Mouse (Mus musculus): ENCODE measurements at regions not wholly inside any gene's neighbourhood (a gene's known extent, or its start where the extent isn't known, plus 50 kb on each side); places are given as distances from the start of the nearest gene placed in this dataset.

- H3K9me3 ChIP-seq: no peaks in the 10 kb centered on the region
- peaks cover 8% of the 10 kb centered on the region; the same call in 1 of the 2 replicates for H3K27me3 ChIP-seq
- no peaks in the 10 kb centered on the region for H3K36me3 ChIP-seq
- no peak for ATAC-seq (ENCODE audit: low FRiP score, low read depth)
- peaks cover 23% of the 10 kb centered on the region for H3K4me1 ChIP-seq
- H3K9ac ChIP-seq: no peak overlapping the region
- no peak overlapping the region for H3K4me3 ChIP-seq
- H3K4me2 ChIP-seq (replicated peaks): no peak overlapping the region
- H3K27ac ChIP-seq: no peak overlapping the region; the same call in 1 of the 2 replicates
- 38% methylated on average over 8 of the region's 8 CpGs for WGBS
Observed at GRCm38 (mm10) chr9:47280598-47280997, 249.4 kb upstream of the Cadm1 start.

DNA sequence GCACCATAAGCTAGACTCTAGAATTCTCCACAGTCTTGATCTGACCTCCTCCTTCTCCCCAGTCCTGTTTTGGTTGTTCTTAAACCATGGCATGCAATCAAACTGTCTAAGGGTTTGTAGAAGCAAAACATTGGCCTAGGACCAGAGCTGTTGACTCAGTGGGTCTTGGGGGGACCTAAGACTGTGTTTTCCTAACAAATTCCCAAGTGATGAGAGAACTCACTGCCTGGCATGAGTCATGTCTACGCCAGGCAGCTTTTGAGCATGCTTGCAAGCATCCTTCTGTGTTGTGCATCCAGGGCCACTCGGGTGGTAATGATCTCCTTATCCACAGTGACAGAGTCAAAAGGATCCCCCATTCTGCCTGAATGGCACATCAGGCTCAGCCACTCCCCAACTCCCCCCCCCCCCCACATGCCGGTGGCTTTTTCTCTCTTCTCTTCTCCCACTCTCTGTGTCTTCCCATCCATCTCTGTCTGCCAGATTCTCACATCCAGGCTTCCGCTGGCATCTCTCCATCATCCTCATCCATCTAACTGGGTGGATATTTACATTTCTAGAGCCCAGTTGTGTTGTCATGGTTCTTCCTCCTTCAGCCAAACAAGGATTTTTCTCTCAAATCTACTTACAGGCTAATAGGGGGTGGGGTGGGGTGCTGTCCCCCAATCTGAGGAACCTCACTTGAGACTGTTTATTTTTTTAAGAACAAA is 246.1 kb upstream of the Cadm1 start:
- H3K4me1 ChIP-seq: peaks cover 31% of the 10 kb centered on the region
- H3K27me3 ChIP-seq: peaks cover 3% of the 10 kb centered on the region; the same call in 1 of the 2 replicates
- H3K36me3 ChIP-seq: no peaks in the 10 kb centered on the region
- 76% methylated on average over 4 of the region's 4 CpGs for WGBS
- no peak overlapping the region for H3K4me3 ChIP-seq
- no peak for ATAC-seq (ENCODE audit: low FRiP score, low read depth)
- no peak overlapping the region for H3K27ac ChIP-seq
- H3K4me2 ChIP-seq (replicated peaks): no peak overlapping the region
- no peaks in the 10 kb centered on the region for H3K9me3 ChIP-seq
- H3K9ac ChIP-seq: no peak overlapping the region

- H3K27ac ChIP-seq: no peak overlapping the region
- whole genome bisulfite sequencing: 50% methylated on average over 9 of the region's 9 CpGs
- H3K4me2 ChIP-seq (replicated peaks): 0 out of 2 replicates have a peak overlapping the region, but pooled peaks have one; percentile 1
- H3K9me3 ChIP-seq: no peaks in the 10 kb centered on the region
- peak; percentile 64 for ATAC-seq (ENCODE audit: low FRiP score, low read depth)
- H3K36me3 ChIP-seq: no peaks in the 10 kb centered on the region
- peaks cover 3% of the 10 kb centered on the region; the same call in 1 of the 2 replicates for H3K27me3 ChIP-seq
- H3K9ac ChIP-seq: no peak overlapping the region
- H3K4me3 ChIP-seq: no peak overlapping the region
- peaks cover 12% of the 10 kb centered on the region for H3K4me1 ChIP-seq
Observed at GRCm38 (mm10) chr9:47286930-47287722, 242.8 kb upstream of the Cadm1 start.

DNA sequence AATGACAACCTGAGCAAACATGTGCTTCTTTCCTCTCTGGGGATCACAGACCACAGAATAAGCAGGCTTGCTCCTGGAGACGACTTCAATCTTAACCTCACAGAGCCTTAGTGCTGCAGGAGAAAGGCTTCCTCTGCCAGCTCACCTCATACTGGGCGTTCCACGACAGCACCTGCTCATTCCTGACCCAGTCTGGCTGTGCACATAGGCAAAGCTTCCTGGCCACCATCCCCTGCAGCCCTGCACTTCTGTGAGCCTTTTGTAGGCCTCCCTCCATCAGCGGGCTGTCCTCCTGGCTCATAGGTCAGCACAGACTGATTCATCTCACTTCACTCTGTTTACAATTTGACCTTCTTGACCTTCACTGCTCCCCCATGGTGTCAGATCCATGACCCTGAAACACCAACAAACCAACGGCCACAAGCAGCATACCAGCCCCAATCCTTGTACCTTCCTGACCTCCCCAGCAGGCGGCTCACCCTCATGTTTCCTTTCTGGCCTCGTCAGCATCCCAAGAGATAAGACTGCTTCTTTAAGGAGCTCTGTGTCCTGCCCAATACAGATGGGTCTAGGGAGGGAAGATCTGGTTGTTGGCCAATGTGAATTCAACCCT is 241.3 kb upstream of the Cadm1 start:
- ATAC-seq (ENCODE audit: low FRiP score, low read depth): no peak

GRCm38 (mm10) chr9:47300633-47301032 is 229.3 kb upstream of the Cadm1 start:
- Histone ChIP-seq H3K9me3 (peaks cover 5% of the 10 kb centered on the region; the same call in 1 of the 2 replicates), H3K4me2 (replicated peaks) (no peak overlapping the region), H3K4me3 (no peak overlapping the region), H3K9ac (no peak overlapping the region), H3K36me3 (no peaks in the 10 kb centered on the region), H3K27me3 (no peaks in the 10 kb centered on the region), H3K4me1 (no peaks in the 10 kb centered on the region), H3K27ac (no peak overlapping the region)
- WGBS: 56% methylated on average over 1 of the region's 1 CpGs
- no peak for ATAC-seq (ENCODE audit: low FRiP score, low read depth)

More for the DNA sequence above, 241.3 kb upstream of the Cadm1 start:
- Histone ChIP-seq H3K27ac (no peak overlapping the region), H3K36me3 (no peaks in the 10 kb centered on the region), H3K27me3 (peaks cover 3% of the 10 kb centered on the region; the same call in 1 of the 2 replicates), H3K4me3 (no peak overlapping the region), H3K9me3 (no peaks in the 10 kb centered on the region), H3K4me2 (replicated peaks) (no peak overlapping the region), H3K9ac (no peak overlapping the region), H3K4me1 (peaks cover 12% of the 10 kb centered on the region)
- WGBS: 58% methylated on average over 7 of the region's 7 CpGs

DNA sequence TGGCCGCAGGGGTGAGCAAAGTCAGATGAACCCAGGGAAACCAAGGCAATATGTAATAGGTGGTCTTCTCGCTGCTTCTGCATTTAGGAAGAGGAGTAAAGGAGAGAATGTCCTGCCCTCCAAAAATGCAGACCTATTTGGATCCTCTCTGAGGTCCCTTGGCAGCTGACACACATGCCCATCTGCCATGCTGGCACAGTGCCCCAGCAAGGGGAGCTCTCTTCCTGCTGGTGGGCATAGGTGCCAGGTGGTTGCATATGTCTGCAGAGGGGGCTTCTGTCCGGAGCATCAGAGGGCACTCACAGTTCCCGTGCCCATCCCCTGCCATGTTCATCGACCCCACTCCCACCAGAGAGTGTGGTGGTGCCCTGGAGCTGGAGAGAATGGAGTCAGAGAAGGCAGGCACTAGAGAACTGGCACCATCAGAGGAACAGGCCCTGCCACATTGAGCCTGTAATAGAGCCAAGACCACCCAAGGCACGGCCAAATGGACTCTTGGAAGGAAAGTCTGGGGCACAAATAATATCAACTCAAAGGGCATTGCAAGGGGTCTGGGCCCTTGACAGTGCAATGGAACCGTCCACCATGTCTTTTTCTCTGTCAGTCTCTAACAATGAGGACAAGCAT is 222.7 kb upstream of the Cadm1 start:
- 0 out of 2 replicates have a peak, but pooled peaks cover 3% of the 10 kb centered on the region for H3K27me3 ChIP-seq
- 85% methylated on average over 7 of the region's 7 CpGs for WGBS
- H3K4me2 ChIP-seq (replicated peaks): no peak overlapping the region
- no peak overlapping the region for H3K4me3 ChIP-seq
- H3K4me1 ChIP-seq: peaks cover 8% of the 10 kb centered on the region; the same call in 1 of the 2 replicates
- no peak overlapping the region for H3K9ac ChIP-seq
- no peaks in the 10 kb centered on the region for H3K36me3 ChIP-seq
- H3K9me3 ChIP-seq: peaks cover 5% of the 10 kb centered on the region; the same call in 1 of the 2 replicates
- no peak overlapping the region for H3K27ac ChIP-seq
- ATAC-seq (ENCODE audit: low FRiP score, low read depth): no peak

DNA sequence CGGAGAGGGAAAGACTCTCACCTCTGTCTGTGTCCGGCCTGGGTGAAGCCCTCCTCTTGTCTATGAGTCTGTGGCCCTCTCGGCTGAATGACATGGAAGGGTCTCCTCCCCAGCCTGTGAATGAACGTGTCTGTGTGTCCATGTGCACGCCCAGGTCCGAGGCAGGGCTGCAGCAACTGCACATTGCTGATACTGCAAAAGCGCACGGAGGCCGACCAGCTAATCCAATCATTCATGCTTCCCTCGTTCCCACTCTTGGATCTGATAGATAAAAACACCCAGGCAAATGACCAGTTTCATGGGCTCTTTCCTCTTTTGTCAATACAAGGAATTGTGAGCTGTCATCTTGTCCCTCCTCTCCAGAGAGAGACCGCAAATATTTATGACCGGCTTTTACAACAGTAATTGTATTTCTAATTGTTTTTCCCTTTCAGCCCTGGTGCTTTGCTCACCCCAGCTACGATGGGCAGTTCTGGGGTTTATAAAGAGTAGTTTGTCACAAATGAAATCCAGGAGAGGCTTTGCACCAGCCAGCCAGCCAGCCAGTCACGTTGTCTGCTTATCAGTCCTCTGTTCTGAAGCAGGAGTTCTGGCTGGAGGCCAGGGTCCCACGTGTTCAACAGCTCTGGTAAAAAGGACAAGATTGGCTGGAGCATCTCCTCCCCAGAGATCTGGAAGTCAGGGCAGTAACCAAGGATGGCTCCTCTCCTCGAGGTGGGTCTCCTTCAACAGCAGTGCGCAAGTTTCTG is 222.0 kb upstream of the Cadm1 start:
- 51% methylated on average over 17 of the region's 17 CpGs for WGBS
- no peak overlapping the region for H3K4me3 ChIP-seq
- peaks cover 8% of the 10 kb centered on the region; the same call in 1 of the 2 replicates for H3K4me1 ChIP-seq
- H3K9ac ChIP-seq: no peak overlapping the region
- peaks cover 5% of the 10 kb centered on the region; the same call in 1 of the 2 replicates for H3K9me3 ChIP-seq
- no peaks in the 10 kb centered on the region for H3K36me3 ChIP-seq
- H3K27ac ChIP-seq: no peak overlapping the region
- H3K4me2 ChIP-seq (replicated peaks): no peak overlapping the region
- no peak for ATAC-seq (ENCODE audit: low FRiP score, low read depth)
- H3K27me3 ChIP-seq: 0 out of 2 replicates have a peak, but pooled peaks cover 3% of the 10 kb centered on the region

- no peak overlapping the region for H3K4me2 ChIP-seq (replicated peaks)
- WGBS: 79% methylated on average over 4 of the region's 4 CpGs
- no peaks in the 10 kb centered on the region for H3K9me3 ChIP-seq
- H3K27ac ChIP-seq: no peak overlapping the region
- H3K36me3 ChIP-seq: no peaks in the 10 kb centered on the region
- no peak overlapping the region for H3K9ac ChIP-seq
- no peaks in the 10 kb centered on the region for H3K27me3 ChIP-seq
- no peak for ATAC-seq (ENCODE audit: low FRiP score, low read depth)
- no peak overlapping the region for H3K4me3 ChIP-seq
- no peaks in the 10 kb centered on the region for H3K4me1 ChIP-seq
Observed at GRCm38 (mm10) chr9:47313433-47313832, 216.5 kb upstream of the Cadm1 start.

GRCm38 (mm10) chr9:47314236-47314635 is 215.7 kb upstream of the Cadm1 start:
- ATAC-seq (ENCODE audit: low FRiP score, low read depth): no peak
- no peak overlapping the region for H3K4me2 ChIP-seq (replicated peaks)
- H3K4me3 ChIP-seq: no peak overlapping the region
- 89% methylated on average over 1 of the region's 1 CpGs for WGBS
- no peak overlapping the region for H3K9ac ChIP-seq
- no peaks in the 10 kb centered on the region for H3K4me1 ChIP-seq
- no peaks in the 10 kb centered on the region for H3K9me3 ChIP-seq
- no peaks in the 10 kb centered on the region for H3K36me3 ChIP-seq
- no peaks in the 10 kb centered on the region for H3K27me3 ChIP-seq
- no peak overlapping the region for H3K27ac ChIP-seq

- Histone ChIP-seq H3K27me3 (0 out of 2 replicates have a peak, but pooled peaks cover 4% of the 10 kb centered on the region), H3K9ac (no peak overlapping the region), H3K27ac (no peak overlapping the region), H3K4me2 (replicated peaks) (no peak overlapping the region), H3K9me3 (no peaks in the 10 kb centered on the region), H3K36me3 (no peaks in the 10 kb centered on the region), H3K4me1 (peaks cover 19% of the 10 kb centered on the region), H3K4me3 (no peak overlapping the region)
- no peak for ATAC-seq (ENCODE audit: low FRiP score, low read depth)
- 77% methylated on average over 1 of the region's 1 CpGs for WGBS
Observed at GRCm38 (mm10) chr9:47320345-47320744, 209.6 kb upstream of the Cadm1 start.

- Histone ChIP-seq H3K9me3 (no peaks in the 10 kb centered on the region), H3K4me2 (replicated peaks) (no peak overlapping the region), H3K36me3 (no peaks in the 10 kb centered on the region), H3K27ac (no peak overlapping the region), H3K27me3 (0 out of 2 replicates have a peak, but pooled peaks cover 4% of the 10 kb centered on the region), H3K4me3 (no peak overlapping the region), H3K4me1 (peaks cover 19% of the 10 kb centered on the region), H3K9ac (no peak overlapping the region)
- no peak for ATAC-seq (ENCODE audit: low FRiP score, low read depth)
- WGBS: 74% methylated on average over 10 of the region's 10 CpGs
Observed at GRCm38 (mm10) chr9:47321106-47321789, 208.7 kb upstream of the Cadm1 start.

Measured in limb, embryonic 13.5 days (tissue).